Mouse (Mus musculus): ENCODE data around the gene Ccnd2. TPM values are rescaled to one million over a fixed set of nuclear protein-coding genes. Genes with fewer than 3 reads are reported as not detected.

Ccnd2 gene
- polyA plus RNA-seq, 2 experiments, result 143 to 1,147 TPM

GRCm38 (mm10) chr6:127114753-127115456, 37.1 kb downstream of the Ccnd2 start:
- H3K4me1 ChIP-seq (ENCODE audit: control insufficient read depth, insufficient read depth, low read length), result no peaks in the 10 kb centered on the region
- WGBS, result 62% methylated on average over 23 of the region's 23 CpGs
- no peaks in the 10 kb centered on the region for H3K36me3 ChIP-seq (ENCODE audit: control insufficient read depth, insufficient read depth, low read length)
- H3K9ac ChIP-seq (ENCODE audit: low read depth, low read length, severe bottlenecking), result no peak overlapping the region
- no peak overlapping the region for H3K27ac ChIP-seq (replicated peaks; ENCODE audit: low read depth, low read length)
- ATAC-seq (ENCODE audit: low FRiP score, low read depth) (no peak), DNase-seq (ENCODE audit: low spot score) (no peak)
- no peaks in the 10 kb centered on the region for H3K9me3 ChIP-seq (ENCODE audit: control insufficient read depth, low read length)
- no peaks in the 10 kb centered on the region for H3K27me3 ChIP-seq (ENCODE audit: control insufficient read depth, insufficient read depth, low read length)
- no peak overlapping the region for H3K4me3 ChIP-seq (replicated peaks; ENCODE audit: low read length)
- no peak overlapping the region for H3K4me2 ChIP-seq (replicated peaks; ENCODE audit: low read depth, low read length, severe bottlenecking)
- TF ChIP-seq POLR2A (IDR thresholded peaks at IDR 0.05; ENCODE audit: borderline replicate concordance, extremely low read depth, insufficient read depth, insufficient read length), result no peak

DNA sequence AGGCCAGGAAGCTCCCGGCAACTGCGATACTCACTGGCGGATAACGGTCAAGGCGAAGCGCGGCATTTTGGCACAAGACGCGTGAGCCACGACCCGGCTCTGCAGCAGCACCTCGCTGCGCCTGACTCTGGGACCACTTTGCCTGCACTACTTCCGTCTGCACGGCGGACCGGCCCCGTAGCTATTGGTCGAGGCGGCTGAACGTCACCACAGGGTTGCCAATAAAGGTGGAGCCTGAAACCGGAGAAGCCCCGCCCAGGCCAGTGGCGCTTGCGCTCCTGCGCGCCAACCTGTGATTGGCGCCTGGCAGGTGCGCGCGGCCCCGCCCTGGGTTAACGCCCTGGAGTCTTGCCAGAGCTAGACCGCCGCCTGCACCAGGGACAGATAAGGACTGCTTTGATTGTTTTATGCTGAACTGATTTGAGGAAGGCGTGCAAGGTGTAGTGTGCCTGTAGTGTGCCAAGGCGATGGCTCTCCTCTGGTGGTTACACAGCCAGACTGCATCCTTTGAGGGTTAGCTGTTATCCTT, 42.5 kb downstream of the Ccnd2 start, which contains the start of gene Tigar:
Gene Tigar (minus strand): TSS at position 156 of the 529 bp plus-strand sequence.
- peak; percentile 68; the same call in 1 of the 2 replicates for TF ChIP-seq POLR2A (IDR thresholded peaks at IDR 0.05; ENCODE audit: borderline replicate concordance, extremely low read depth, insufficient read depth, insufficient read length)
- peak within 1 kb of the TSS; percentile 52 for H3K4me3 ChIP-seq (replicated peaks; ENCODE audit: low read length)
- H3K9ac ChIP-seq (ENCODE audit: low read depth, low read length, severe bottlenecking), result peak within 1 kb of the TSS; percentile 53
- under 1% methylated on average over 37 of the region's 37 CpGs for WGBS
- no peaks in the 10 kb centered on the region for H3K9me3 ChIP-seq (ENCODE audit: control insufficient read depth, low read length)
- DNase-seq (ENCODE audit: low spot score), result peak; percentile 94
- peak; percentile 100 for ATAC-seq (ENCODE audit: low FRiP score, low read depth)
- peaks cover 9% of the 10 kb centered on the region; the same call in 1 of the 2 replicates for H3K4me1 ChIP-seq (ENCODE audit: control insufficient read depth, insufficient read depth, low read length)
- peak within 1 kb of the TSS; percentile 72 for H3K4me2 ChIP-seq (replicated peaks; ENCODE audit: low read depth, low read length, severe bottlenecking)
- no peak within 1 kb of the TSS for H3K27ac ChIP-seq (replicated peaks; ENCODE audit: low read depth, low read length)
- no peaks in the 10 kb centered on the region for H3K36me3 ChIP-seq (ENCODE audit: control insufficient read depth, insufficient read depth, low read length)
- H3K27me3 ChIP-seq (ENCODE audit: control insufficient read depth, insufficient read depth, low read length), result no peaks in the 10 kb centered on the region

DNA sequence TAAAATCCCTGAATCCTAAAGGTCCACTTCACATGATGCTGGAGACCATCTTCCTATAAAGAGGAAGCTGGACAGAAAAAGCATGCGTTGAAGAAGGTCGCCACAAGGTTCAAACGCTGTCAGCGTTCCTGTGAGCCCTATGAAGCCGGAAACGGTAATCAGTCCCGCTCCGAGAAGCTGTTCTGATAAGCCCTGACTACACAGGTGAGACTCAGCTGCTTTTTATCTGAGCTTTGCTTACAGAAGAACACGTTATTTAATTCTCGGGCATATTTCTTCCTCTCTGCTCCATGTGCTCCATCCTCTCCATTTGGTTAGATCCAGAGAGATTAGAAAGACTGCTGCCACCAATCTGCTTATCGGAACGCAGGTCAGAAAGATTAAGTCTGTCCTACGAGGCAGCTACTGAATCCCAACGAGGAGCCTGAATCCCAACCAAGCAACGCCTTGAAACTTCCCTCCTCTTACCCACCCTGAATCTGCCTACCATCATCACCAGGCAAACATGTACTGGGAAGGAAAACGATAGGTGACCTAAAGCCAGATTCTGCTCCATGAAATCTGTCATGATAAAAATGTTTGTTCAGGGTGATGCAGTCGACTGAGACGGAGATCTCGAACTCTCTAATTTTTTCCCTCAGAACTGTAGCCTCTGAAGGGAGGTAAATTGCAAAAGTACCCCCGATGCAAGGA, 43.5 kb downstream of the Ccnd2 start:
- Histone ChIP-seq H3K27me3 (ENCODE audit: control insufficient read depth, insufficient read depth, low read length) (no peaks in the 10 kb centered on the region), H3K36me3 (ENCODE audit: control insufficient read depth, insufficient read depth, low read length) (no peaks in the 10 kb centered on the region), H3K9ac (ENCODE audit: low read depth, low read length, severe bottlenecking) (peak overlapping the region; percentile 53), H3K9me3 (ENCODE audit: control insufficient read depth, low read length) (no peaks in the 10 kb centered on the region), H3K4me3 (replicated peaks; ENCODE audit: low read length) (peak overlapping the region; percentile 52), H3K27ac (replicated peaks; ENCODE audit: low read depth, low read length) (no peak overlapping the region), H3K4me2 (replicated peaks; ENCODE audit: low read depth, low read length, severe bottlenecking) (peak overlapping the region; percentile 72), H3K4me1 (ENCODE audit: control insufficient read depth, insufficient read depth, low read length) (peaks cover 9% of the 10 kb centered on the region; the same call in 1 of the 2 replicates)
- TF ChIP-seq POLR2A (IDR thresholded peaks at IDR 0.05; ENCODE audit: borderline replicate concordance, extremely low read depth, insufficient read depth, insufficient read length), result no peak
- DNase-seq (ENCODE audit: low spot score) (no peak), ATAC-seq (ENCODE audit: low FRiP score, low read depth) (no peak)
- WGBS, result 40% methylated on average over 20 of the region's 20 CpGs

GRCm38 (mm10) chr6:127107413-127107812, 44.6 kb downstream of the Ccnd2 start:
- no peak overlapping the region for H3K9ac ChIP-seq (ENCODE audit: low read depth, low read length, severe bottlenecking)
- ATAC-seq (ENCODE audit: low FRiP score, low read depth), result no peak
- peaks cover 9% of the 10 kb centered on the region; the same call in 1 of the 2 replicates for H3K4me1 ChIP-seq (ENCODE audit: control insufficient read depth, insufficient read depth, low read length)
- no peak for DNase-seq (ENCODE audit: low spot score)
- H3K27ac ChIP-seq (replicated peaks; ENCODE audit: low read depth, low read length), result no peak overlapping the region
- no peak overlapping the region for H3K4me2 ChIP-seq (replicated peaks; ENCODE audit: low read depth, low read length, severe bottlenecking)
- H3K36me3 ChIP-seq (ENCODE audit: control insufficient read depth, insufficient read depth, low read length), result no peaks in the 10 kb centered on the region
- no peaks in the 10 kb centered on the region for H3K27me3 ChIP-seq (ENCODE audit: control insufficient read depth, insufficient read depth, low read length)
- TF ChIP-seq POLR2A (IDR thresholded peaks at IDR 0.05; ENCODE audit: borderline replicate concordance, extremely low read depth, insufficient read depth, insufficient read length), result no peak
- H3K4me3 ChIP-seq (replicated peaks; ENCODE audit: low read length), result no peak overlapping the region
- no peaks in the 10 kb centered on the region for H3K9me3 ChIP-seq (ENCODE audit: control insufficient read depth, low read length)

DNA sequence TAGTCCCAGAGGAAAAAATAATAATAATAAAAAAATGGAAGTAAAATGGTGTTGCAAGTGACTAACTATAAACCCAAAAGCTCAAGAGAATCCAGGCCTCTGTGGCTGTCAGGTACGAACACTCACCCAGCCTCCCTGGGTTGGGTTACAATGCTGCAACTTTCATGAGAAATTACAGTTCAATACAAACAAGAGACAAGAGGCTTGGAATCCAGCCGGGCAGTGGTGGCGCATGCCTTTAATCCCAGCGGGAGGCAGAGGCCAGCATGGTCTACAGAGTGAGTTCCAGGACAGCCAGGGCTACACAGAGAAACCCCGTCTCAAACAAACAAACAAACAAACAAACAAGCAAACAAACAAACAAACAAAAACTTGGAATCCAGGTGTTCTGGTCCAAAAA, 45.3 kb downstream of the Ccnd2 start:
- H3K4me2 ChIP-seq (replicated peaks; ENCODE audit: low read depth, low read length, severe bottlenecking), result no peak overlapping the region
- no peaks in the 10 kb centered on the region for H3K9me3 ChIP-seq (ENCODE audit: control insufficient read depth, low read length)
- H3K4me3 ChIP-seq (replicated peaks; ENCODE audit: low read length), result no peak overlapping the region
- TF ChIP-seq POLR2A (IDR thresholded peaks at IDR 0.05; ENCODE audit: borderline replicate concordance, extremely low read depth, insufficient read depth, insufficient read length), result no peak
- no peak overlapping the region for H3K27ac ChIP-seq (replicated peaks; ENCODE audit: low read depth, low read length)
- 55% methylated on average over 5 of the region's 5 CpGs for WGBS
- H3K9ac ChIP-seq (ENCODE audit: low read depth, low read length, severe bottlenecking), result no peak overlapping the region
- H3K4me1 ChIP-seq (ENCODE audit: control insufficient read depth, insufficient read depth, low read length), result peaks cover 9% of the 10 kb centered on the region; the same call in 1 of the 2 replicates
- no peaks in the 10 kb centered on the region for H3K27me3 ChIP-seq (ENCODE audit: control insufficient read depth, insufficient read depth, low read length)
- DNase-seq (ENCODE audit: low spot score) (no peak), ATAC-seq (ENCODE audit: low FRiP score, low read depth) (no peak)
- H3K36me3 ChIP-seq (ENCODE audit: control insufficient read depth, insufficient read depth, low read length), result no peaks in the 10 kb centered on the region
